Mouse (Mus musculus): ENCODE data around the gene Olfr1166.

- TF ChIP-seq CTCF (IDR thresholded peaks at IDR 0.05; ENCODE audit: borderline replicate concordance, insufficient read depth, low read length) (no peak), POLR2A (IDR thresholded peaks at IDR 0.05; ENCODE audit: low read depth, low read length) (no peak)
Observed at GRCm38 (mm10) chr2:88093866-88094265, 34.2 kb downstream of the Olfr1166 start, which contains the start of gene Olfr1164.

Data from embryonic fibroblast, embryonic 13.5 days (primary cell).